Mouse (Mus musculus) forebrain, embryonic 10.5 days (tissue): ENCODE measurements around the gene Adck2. TPM values are rescaled to one million over a fixed set of nuclear protein-coding genes. Genes with fewer than 3 reads are reported as not detected.

Source experiments
- DNase-seq: peaks from one replicate; pipeline ENCODE4 v3.0.0-alpha.2; 2017; ENCODE audit warnings: low spot score; ENCODE audit errors: extremely low spot score
- H3K27ac ChIP-seq: fragments of 300-500 bp; sonication (generic); 2 replicates; pipeline ENCODE4 v1.5.1; 2016; ENCODE audit warnings: mild to moderate bottlenecking
- H3K27me3 ChIP-seq: fragments of 300-500 bp; sonication (generic); 2 replicates; pipeline ENCODE4 v1.6.1; 2016; ENCODE audit warnings: mild to moderate bottlenecking; ENCODE audit not compliant: poor library complexity, severe bottlenecking
- H3K36me3 ChIP-seq: fragments of 300-500 bp; sonication (generic); replicated peaks from 2 replicates; pipeline ENCODE4 v1.6.1; 2016; ENCODE audit warnings: mild to moderate bottlenecking, moderate library complexity
- H3K4me1 ChIP-seq: fragments of 300-500 bp; sonication (generic); 2 replicates; pipeline ENCODE4 v1.6.1; 2016
- H3K4me3 ChIP-seq: fragments of 300-500 bp; sonication (generic); 2 replicates; pipeline ENCODE4 v1.5.1; 2016; ENCODE audit warnings: mild to moderate bottlenecking, moderate library complexity
- H3K9me3 ChIP-seq: fragments of 300-500 bp; sonication (generic); 2 replicates; pipeline ENCODE4 v1.6.1; 2016; ENCODE audit warnings: mild to moderate bottlenecking, moderate library complexity
- WGBS: fragments of 180-500 bp; shearing (Covaris S2); methylation state at CpG from one replicate; pipeline ENCODE4 v1.1.7; 2016; 5-methylcytosine and 5-hydroxymethylcytosine counted together
- polyA plus RNA-seq: library from polyadenylated mRNA; unstranded; fragments of >200 nt; fragmentation: Nextera tagmentation; extraction: Ambion mirVana; gene quantifications from 2 replicates; pipeline ENCODE4 v1.2.1, GENCODE M21; 2016

Gene Adck2
- polyA plus RNA-seq, 1 experiment from 2014 or later, result 22.1 TPM

DNA sequence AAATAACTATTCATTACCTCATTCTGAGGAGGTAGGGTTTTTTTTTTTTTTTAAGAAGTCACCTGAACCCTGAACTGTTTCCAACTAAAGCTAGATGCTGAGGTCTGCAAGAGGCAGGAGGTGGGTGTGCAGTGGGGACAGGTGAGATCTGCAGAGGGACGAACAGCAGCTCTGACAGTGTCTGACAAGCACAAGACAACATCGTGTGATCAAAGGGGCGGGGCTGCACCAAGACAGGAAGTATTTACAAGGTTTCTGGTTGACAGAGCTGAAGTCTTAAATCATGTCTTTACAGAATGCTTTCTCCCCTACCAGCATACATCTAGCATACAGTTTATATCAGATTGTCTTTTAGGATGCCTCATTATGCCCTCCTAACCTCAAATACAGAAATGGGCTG lies 33.2 kb downstream of the Adck2 start:
- no peak for DNase-seq
- no peak overlapping the region for H3K27ac ChIP-seq
- WGBS, result 91% methylated on average over 3 of the region's 3 CpGs
- no peak overlapping the region for H3K4me3 ChIP-seq
- no peaks in the 10 kb centered on the region for H3K27me3 ChIP-seq
- no peaks in the 10 kb centered on the region for H3K9me3 ChIP-seq
- peaks cover 34% of the 10 kb centered on the region for H3K36me3 ChIP-seq
- H3K4me1 ChIP-seq, result no peaks in the 10 kb centered on the region

- no peaks in the 10 kb centered on the region for H3K27me3 ChIP-seq
- H3K9me3 ChIP-seq, result no peaks in the 10 kb centered on the region
- H3K4me1 ChIP-seq, result no peaks in the 10 kb centered on the region
- H3K27ac ChIP-seq, result no peak overlapping the region
- WGBS, result 82% methylated on average over 5 of the region's 5 CpGs
- peaks cover 34% of the 10 kb centered on the region for H3K36me3 ChIP-seq
- DNase-seq, result no peak
- no peak overlapping the region for H3K4me3 ChIP-seq
Observed at GRCm38 (mm10) chr6:39607365-39607764, 33.7 kb downstream of the Adck2 start.

GRCm38 (mm10) chr6:39610207-39610606 lies 36.5 kb downstream of the Adck2 start:
- DNase-seq, result no peak
- Histone ChIP-seq H3K27me3 (no peaks in the 10 kb centered on the region), H3K4me3 (no peak overlapping the region), H3K9me3 (no peaks in the 10 kb centered on the region), H3K36me3 (peaks cover 49% of the 10 kb centered on the region), H3K27ac (no peak overlapping the region), H3K4me1 (no peaks in the 10 kb centered on the region)
- 83% methylated on average over 2 of the region's 2 CpGs for WGBS

GRCm38 (mm10) chr6:39611296-39611695 lies 37.6 kb downstream of the Adck2 start:
- Histone ChIP-seq H3K4me1 (no peaks in the 10 kb centered on the region), H3K27ac (no peak overlapping the region), H3K27me3 (no peaks in the 10 kb centered on the region), H3K4me3 (no peak overlapping the region), H3K9me3 (no peaks in the 10 kb centered on the region), H3K36me3 (peaks cover 58% of the 10 kb centered on the region)
- no peak for DNase-seq
- 94% methylated on average over 2 of the region's 2 CpGs for WGBS

Other genes starting within 250 kb of the Adck2 start
- 38.8 and 41.0 TPM in 2 replicates for gene Slc37a3, start 196.2 kb upstream of the Adck2 start, polyA plus RNA-seq
- 0.48 and 0.67 TPM in 2 replicates for gene Rab19, start 192.7 kb upstream of the Adck2 start, polyA plus RNA-seq
- 62.1 and 65.2 TPM in 2 replicates for gene Mkrn1, start 153.4 kb upstream of the Adck2 start, polyA plus RNA-seq
- gene Dennd2a, start 16.0 kb upstream of the Adck2 start, polyA plus RNA-seq, result 32.8 and 33.4 TPM in 2 replicates
- 0.74 TPM in 1 of 2 replicates, not detected in the other for gene Gm42420, start 11.9 kb downstream of the Adck2 start, polyA plus RNA-seq
- 253 and 270 TPM in 2 replicates for gene Ndufb2, start 18.7 kb downstream of the Adck2 start, polyA plus RNA-seq
- 18.6 and 18.8 TPM in 2 replicates for gene Braf, start 151.6 kb downstream of the Adck2 start, polyA plus RNA-seq
- gene Mrps33, start 237.1 kb downstream of the Adck2 start, polyA plus RNA-seq, result 186 and 196 TPM in 2 replicates